Mouse (Mus musculus) splenic B cell, adult 2 months (primary cell): ENCODE measurements at regions not wholly inside any gene's neighbourhood (a gene's known extent, or its start where the extent isn't known, plus 50 kb on each side); places are given as distances from the start of the nearest gene placed in this dataset.

Experiments used
- DNase-seq: peaks from one replicate; pipeline ENCODE4 v3.0.0-alpha.2; 2011; ENCODE audit warnings: low read depth, low spot score
- H3K27me3 ChIP-seq: 2 replicates; pipeline ENCODE4 v1.6.1; 2012; ENCODE audit warnings: mild to moderate bottlenecking, low read length, moderate library complexity, mixed read lengths; ENCODE audit not compliant: control insufficient read depth, poor library complexity, insufficient read depth, severe bottlenecking
- H3K36me3 ChIP-seq: 2 replicates; pipeline ENCODE4 v1.6.1; 2012; ENCODE audit warnings: mild to moderate bottlenecking, low read length, moderate library complexity, mixed read lengths; ENCODE audit not compliant: control insufficient read depth, poor library complexity, insufficient read depth, severe bottlenecking

- H3K36me3 ChIP-seq = no peaks in the 10 kb centered on the region
- no peak for DNase-seq
- no peaks in the 10 kb centered on the region for H3K27me3 ChIP-seq
These were observed 90.2 kb upstream of the Klf14 start for GRCm38 (mm10) chr6:31048920-31049576.

GRCm38 (mm10) chr6:31050831-31051230 lies 92.0 kb upstream of the Klf14 start:
- DNase-seq = no peak
- H3K27me3 ChIP-seq = no peaks in the 10 kb centered on the region
- H3K36me3 ChIP-seq = peaks cover 2% of the 10 kb centered on the region; the same call in 1 of the 2 replicates

GRCm38 (mm10) chr6:31051771-31052170 lies 92.9 kb upstream of the Klf14 start:
- Histone ChIP-seq H3K36me3 (peaks cover 3% of the 10 kb centered on the region; the same call in 1 of the 2 replicates), H3K27me3 (no peaks in the 10 kb centered on the region)
- no peak for DNase-seq

- no peaks in the 10 kb centered on the region for H3K27me3 ChIP-seq
- H3K36me3 ChIP-seq = peaks cover 3% of the 10 kb centered on the region; the same call in 1 of the 2 replicates
- no peak for DNase-seq
These were observed 94.1 kb upstream of the Klf14 start for GRCm38 (mm10) chr6:31053003-31053402.

GRCm38 (mm10) chr6:31056786-31057566 lies 98.1 kb upstream of the Klf14 start:
- no peak for DNase-seq
- H3K27me3 ChIP-seq = no peaks in the 10 kb centered on the region
- H3K36me3 ChIP-seq = peaks cover 14% of the 10 kb centered on the region

GRCm38 (mm10) chr6:31058299-31058698 lies 99.4 kb upstream of the Klf14 start:
- H3K27me3 ChIP-seq = no peaks in the 10 kb centered on the region
- DNase-seq = no peak
- peaks cover 14% of the 10 kb centered on the region for H3K36me3 ChIP-seq

GRCm38 (mm10) chr6:31058961-31059360 lies 100.1 kb upstream of the Klf14 start:
- DNase-seq = no peak
- Histone ChIP-seq H3K27me3 (no peaks in the 10 kb centered on the region), H3K36me3 (peaks cover 14% of the 10 kb centered on the region)

GRCm38 (mm10) chr6:31061813-31062212 lies 102.9 kb upstream of the Klf14 start:
- peaks cover 15% of the 10 kb centered on the region for H3K36me3 ChIP-seq
- H3K27me3 ChIP-seq = no peaks in the 10 kb centered on the region
- DNase-seq = no peak

GRCm38 (mm10) chr6:31065419-31065818 lies 106.5 kb upstream of the Klf14 start:
- no peak for DNase-seq
- peaks cover 16% of the 10 kb centered on the region for H3K36me3 ChIP-seq
- H3K27me3 ChIP-seq = no peaks in the 10 kb centered on the region

GRCm38 (mm10) chr6:31066861-31067260 lies 108.0 kb upstream of the Klf14 start:
- DNase-seq = no peak
- Histone ChIP-seq H3K36me3 (peaks cover 16% of the 10 kb centered on the region), H3K27me3 (no peaks in the 10 kb centered on the region)

- H3K27me3 ChIP-seq = no peaks in the 10 kb centered on the region
- DNase-seq = no peak
- H3K36me3 ChIP-seq = peaks cover 16% of the 10 kb centered on the region
These were observed 108.6 kb upstream of the Klf14 start for GRCm38 (mm10) chr6:31067453-31067852.

- Histone ChIP-seq H3K27me3 (no peaks in the 10 kb centered on the region), H3K36me3 (peaks cover 16% of the 10 kb centered on the region)
- no peak for DNase-seq
These were observed 110.4 kb upstream of the Klf14 start for GRCm38 (mm10) chr6:31069243-31069642.

- H3K36me3 ChIP-seq = peaks cover 23% of the 10 kb centered on the region
- no peaks in the 10 kb centered on the region for H3K27me3 ChIP-seq
- no peak for DNase-seq
These were observed 111.7 kb upstream of the Klf14 start for GRCm38 (mm10) chr6:31070537-31070936.

GRCm38 (mm10) chr6:31070966-31071365 lies 112.1 kb upstream of the Klf14 start:
- no peak for DNase-seq
- H3K27me3 ChIP-seq = no peaks in the 10 kb centered on the region
- peaks cover 24% of the 10 kb centered on the region for H3K36me3 ChIP-seq

GRCm38 (mm10) chr6:31072072-31072471 lies 113.2 kb upstream of the Klf14 start:
- H3K36me3 ChIP-seq = peaks cover 20% of the 10 kb centered on the region
- no peak for DNase-seq
- H3K27me3 ChIP-seq = no peaks in the 10 kb centered on the region
